Mouse (Mus musculus) duodenum, adult 2 months (tissue): Measurements from ENCODE around the gene Gm2974. TPM values are rescaled to one million over a fixed set of nuclear protein-coding genes. Genes with fewer than 3 reads are reported as not detected.

ENCODE experiments used
- polyA plus RNA-seq: library from polyadenylated mRNA; depleted of rRNA; stranded (reverse); fragments of >200 nt; gene quantifications from 2 replicates; pipeline ENCODE4 v1.2.3, GENCODE M21; 2012; ENCODE audit warnings: low replicate concordance; rRNA removed

Gm2974 gene
- not detected in 2 replicates for polyA plus RNA-seq

GRCm38 (mm10) chr14:4182491-4183210 is at the start of gene Gm2974:
Gene Gm2974 (plus strand): TSS chr14:4182576.

GRCm38 (mm10) chr14:4164730-4165129 is 17.6 kb upstream of the Gm2974 start, which contains the start of gene Gm3127:
Gene Gm3127 (plus strand): TSS chr14:4165030.

GRCm38 (mm10) chr14:4249331-4249730 is 67.0 kb downstream of the Gm2974 start, which contains the start of gene Gm3138:
Gene Gm3138 (plus strand): TSS chr14:4249631.

Other genes starting within 250 kb of the Gm2974 start
- not detected in 2 replicates for gene Gm3095, start 219.0 kb upstream of the Gm2974 start, polyA plus RNA-seq
- not detected in 2 replicates for gene Gm3099, start 184.2 kb upstream of the Gm2974 start, polyA plus RNA-seq
- not detected in 2 replicates for gene Gm5796, start 158.6 kb upstream of the Gm2974 start, polyA plus RNA-seq
- not detected in 2 replicates for gene Gm3115, start 98.5 kb upstream of the Gm2974 start, polyA plus RNA-seq
- gene Gm8108, start 72.0 kb upstream of the Gm2974 start, polyA plus RNA-seq, result not detected in 2 replicates
- gene Gm3127, start 17.5 kb upstream of the Gm2974 start, polyA plus RNA-seq, result not detected in 2 replicates
- not detected in 2 replicates for gene Gm3138, start 67.1 kb downstream of the Gm2974 start, polyA plus RNA-seq
- gene Gm3149, start 134.7 kb downstream of the Gm2974 start, polyA plus RNA-seq, result not detected in 2 replicates
- gene 2610042L04Rik, start 152.2 kb downstream of the Gm2974 start, polyA plus RNA-seq, result not detected in 2 replicates
- gene Gm3159, start 214.9 kb downstream of the Gm2974 start, polyA plus RNA-seq, result not detected in 2 replicates
- not detected in 2 replicates for gene Gm3164, start 232.9 kb downstream of the Gm2974 start, polyA plus RNA-seq
- gene Gm3173, start 248.4 kb downstream of the Gm2974 start, polyA plus RNA-seq, result not detected in 2 replicates